Mouse (Mus musculus) thymus, adult 2 months (tissue): ENCODE results near the gene Srrd. TPM values are rescaled to one million over a fixed set of nuclear protein-coding genes. Genes with fewer than 3 reads are reported as not detected.

Experiments
- DNase-seq: peaks from one replicate; pipeline ENCODE4 v3.0.0; 2021
- H3K27ac ChIP-seq: fragments of 200-500 bp; 2 replicates; pipeline ENCODE4 v1.5.1; 2012; ENCODE audit warnings: low read length, control low read depth; ENCODE audit not compliant: control insufficient read depth, insufficient read depth
- H3K27me3 ChIP-seq: fragments of 200-500 bp; 2 replicates; pipeline ENCODE4 v1.6.1; 2012; ENCODE audit warnings: mild to moderate bottlenecking, low read length, moderate library complexity, mixed read lengths; ENCODE audit not compliant: control insufficient read depth, insufficient read depth
- H3K36me3 ChIP-seq: fragments of 200-500 bp; 2 replicates; pipeline ENCODE4 v1.6.1; 2012; ENCODE audit warnings: mild to moderate bottlenecking, low read length, moderate library complexity; ENCODE audit not compliant: control insufficient read depth, insufficient read depth
- H3K4me1 ChIP-seq: fragments of 200-500 bp; replicated peaks from 2 replicates; pipeline ENCODE4 v1.6.1; 2012; ENCODE audit warnings: low read length; ENCODE audit not compliant: control insufficient read depth, insufficient read depth
- H3K4me3 ChIP-seq: fragments of 200-500 bp; 2 replicates; pipeline ENCODE4 v1.5.1; 2012; ENCODE audit warnings: mild to moderate bottlenecking, low read length, control low read depth, moderate library complexity; ENCODE audit not compliant: control insufficient read depth, insufficient read depth
- CTCF ChIP-seq: fragments of 200-500 bp; IDR thresholded peaks from 2 replicates; pipeline ENCODE4 v1.5.1; 2012; ENCODE audit warnings: mild to moderate bottlenecking, control low read depth, low read length, moderate library complexity, borderline replicate concordance; ENCODE audit not compliant: control insufficient read depth, poor library complexity, insufficient read depth; ENCODE audit errors: extremely low read depth
- POLR2A ChIP-seq: fragments of 200-500 bp; IDR thresholded peaks from 2 replicates; pipeline ENCODE4 v1.6.1; 2012; ENCODE audit warnings: mild to moderate bottlenecking, low read length, control low read depth, moderate library complexity; ENCODE audit not compliant: control insufficient read depth, poor library complexity, insufficient read depth; ENCODE audit errors: extremely low read depth
- WGBS: fragments of 180-500 bp; shearing (Covaris S2); methylation state at CpG from one replicate; pipeline ENCODE4 v1.1.7; 2018; 5-methylcytosine and 5-hydroxymethylcytosine counted together
- polyA plus RNA-seq: library from polyadenylated mRNA; depleted of rRNA; stranded (reverse); fragments of >200 nt; gene quantifications from 2 replicates; pipeline ENCODE4 v1.2.3, GENCODE M21; 2012

Srrd gene
- polyA plus RNA-seq, 1 experiment, result 64.4 TPM

DNA sequence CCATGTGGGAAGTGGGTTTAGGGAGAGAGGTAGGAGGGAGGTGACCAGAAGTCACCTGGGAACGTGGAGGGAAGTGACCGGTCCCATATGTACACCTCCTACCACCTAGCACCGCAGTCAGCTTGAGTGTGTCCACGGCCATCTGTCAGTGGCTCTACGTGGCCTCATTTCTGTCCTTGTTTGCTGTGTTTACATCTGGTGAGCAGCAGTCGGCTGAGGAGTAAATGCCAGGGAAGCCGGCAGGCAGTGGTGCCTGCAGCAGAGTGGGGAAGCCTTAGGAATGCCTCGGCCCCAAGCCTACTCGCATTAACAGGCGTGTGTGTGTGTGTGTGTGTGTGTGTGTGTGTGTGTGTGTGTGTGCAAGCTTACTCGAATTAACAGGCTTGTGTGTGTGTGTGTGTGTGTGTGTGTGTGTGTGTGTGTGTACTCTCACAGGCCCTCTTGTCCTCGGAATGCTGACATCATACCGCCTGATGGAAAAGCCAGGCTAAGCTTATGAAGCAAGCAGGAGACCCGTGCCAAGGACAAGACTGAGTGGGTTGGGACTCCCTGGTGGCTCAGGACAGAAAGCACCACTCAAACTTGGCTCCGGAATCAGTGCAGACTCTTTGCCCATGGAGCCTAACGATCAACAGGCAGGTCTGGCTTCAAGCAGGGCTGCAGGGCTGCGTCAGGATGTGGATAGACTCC is 39.9 kb upstream of the Srrd start:
- H3K27me3 ChIP-seq, result no peaks in the 10 kb centered on the region
- no peaks in the 10 kb centered on the region for H3K4me1 ChIP-seq
- H3K27ac ChIP-seq, result no peak overlapping the region
- H3K36me3 ChIP-seq, result no peaks in the 10 kb centered on the region
- 80% methylated on average over 17 of the region's 17 CpGs for WGBS
- H3K4me3 ChIP-seq, result no peak overlapping the region
- no peak for TF ChIP-seq CTCF
- TF ChIP-seq POLR2A, result no peak
- no peak for DNase-seq

- no peaks in the 10 kb centered on the region for H3K36me3 ChIP-seq
- DNase-seq, result no peak
- H3K27ac ChIP-seq, result no peak overlapping the region
- H3K27me3 ChIP-seq, result no peaks in the 10 kb centered on the region
- no peak for TF ChIP-seq CTCF
- no peak for TF ChIP-seq POLR2A
- no peak overlapping the region for H3K4me3 ChIP-seq
- no peaks in the 10 kb centered on the region for H3K4me1 ChIP-seq
- WGBS, result 91% methylated on average over 9 of the region's 9 CpGs
These were observed 39.2 kb upstream of the Srrd start for GRCm38 (mm10) chr5:112382042-112382441.

DNA sequence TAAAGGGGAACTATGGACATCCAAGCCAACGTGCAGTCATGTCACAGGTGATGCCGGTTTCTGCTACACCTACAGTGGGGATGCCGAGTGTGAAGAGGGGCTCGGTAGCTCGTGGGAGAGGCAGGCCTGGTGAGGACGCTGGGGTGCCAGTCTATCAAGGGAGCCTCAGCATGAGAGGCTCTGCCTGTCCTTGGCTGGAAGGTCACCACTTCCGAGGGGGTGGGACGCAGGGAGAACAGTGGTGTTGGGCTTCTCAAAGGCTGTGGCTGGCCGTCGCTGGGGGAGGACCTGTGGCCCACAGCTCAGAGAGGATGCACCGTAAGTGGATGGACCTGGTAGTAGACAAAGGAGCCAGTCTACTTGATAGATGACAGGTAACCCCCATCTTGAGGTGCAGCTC is 38.3 kb upstream of the Srrd start:
- Histone ChIP-seq H3K27me3 (no peaks in the 10 kb centered on the region), H3K36me3 (no peaks in the 10 kb centered on the region), H3K27ac (no peak overlapping the region), H3K4me1 (0 out of 2 replicates have a peak, but pooled peaks cover 3% of the 10 kb centered on the region), H3K4me3 (no peak overlapping the region)
- WGBS, result 92% methylated on average over 11 of the region's 11 CpGs
- no peak for DNase-seq
- TF ChIP-seq CTCF, result no peak
- no peak for TF ChIP-seq POLR2A

- H3K4me1 ChIP-seq, result peaks cover 9% of the 10 kb centered on the region; the same call in 1 of the 2 replicates
- no peaks in the 10 kb centered on the region for H3K36me3 ChIP-seq
- 96% methylated on average over 6 of the region's 6 CpGs for WGBS
- no peak overlapping the region for H3K27ac ChIP-seq
- DNase-seq, result no peak
- no peak overlapping the region for H3K4me3 ChIP-seq
- TF ChIP-seq CTCF, result no peak
- no peak for TF ChIP-seq POLR2A
- H3K27me3 ChIP-seq, result no peaks in the 10 kb centered on the region
These were observed 35.9 kb upstream of the Srrd start for GRCm38 (mm10) chr5:112378716-112379115.

DNA sequence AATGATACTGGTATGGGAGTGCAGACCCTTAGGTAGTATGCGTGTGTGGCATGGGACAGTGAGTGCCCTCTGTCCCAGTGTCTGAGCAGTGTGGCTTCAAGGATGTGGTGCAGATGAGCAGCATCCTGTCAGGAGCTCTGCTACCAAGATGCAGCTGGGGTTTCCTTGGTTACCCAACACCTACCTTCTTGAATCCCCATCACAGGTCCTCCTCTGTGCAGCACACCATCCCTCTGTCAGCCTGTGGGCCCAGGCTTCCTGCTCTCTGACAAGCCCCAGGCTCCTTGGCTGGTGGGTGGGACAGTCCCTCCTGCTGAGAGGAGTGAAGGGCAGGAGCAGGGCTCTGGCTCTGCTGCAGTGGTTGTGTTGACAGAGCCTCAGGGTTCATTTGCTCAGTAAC is 34.5 kb upstream of the Srrd start:
- H3K27ac ChIP-seq, result no peak overlapping the region
- WGBS, result 100% methylated on average over 1 of the region's 1 CpGs
- H3K4me3 ChIP-seq, result no peak overlapping the region
- H3K36me3 ChIP-seq, result no peaks in the 10 kb centered on the region
- no peaks in the 10 kb centered on the region for H3K27me3 ChIP-seq
- no peak for DNase-seq
- peaks cover 9% of the 10 kb centered on the region; the same call in 1 of the 2 replicates for H3K4me1 ChIP-seq
- TF ChIP-seq CTCF (no peak), POLR2A (no peak)

GRCm38 (mm10) chr5:112376111-112376510 is 33.3 kb upstream of the Srrd start:
- H3K4me1 ChIP-seq, result peaks cover 9% of the 10 kb centered on the region; the same call in 1 of the 2 replicates
- H3K4me3 ChIP-seq, result no peak overlapping the region
- 30% methylated on average over 4 of the region's 4 CpGs for WGBS
- TF ChIP-seq POLR2A (0 out of 2 replicates have a peak, but pooled peaks have one; percentile 18), CTCF (no peak)
- no peak overlapping the region for H3K27ac ChIP-seq
- DNase-seq, result no peak
- H3K27me3 ChIP-seq, result no peaks in the 10 kb centered on the region
- no peaks in the 10 kb centered on the region for H3K36me3 ChIP-seq

GRCm38 (mm10) chr5:112371933-112372332 is 29.1 kb upstream of the Srrd start:
- 92% methylated on average over 7 of the region's 7 CpGs for WGBS
- no peaks in the 10 kb centered on the region for H3K36me3 ChIP-seq
- H3K27ac ChIP-seq, result no peak overlapping the region
- H3K4me3 ChIP-seq, result no peak overlapping the region
- H3K4me1 ChIP-seq, result peaks cover 32% of the 10 kb centered on the region
- DNase-seq, result no peak
- no peak for TF ChIP-seq CTCF
- no peak for TF ChIP-seq POLR2A
- no peaks in the 10 kb centered on the region for H3K27me3 ChIP-seq
